Mouse (Mus musculus) cerebellum, adult 11 months (tissue): ENCODE data around the gene Kcnmb2.

Experiments used
- DNase-seq: peaks from one replicate; pipeline ENCODE4 v3.0.0; 2022

Gene Kcnmb2

DNA sequence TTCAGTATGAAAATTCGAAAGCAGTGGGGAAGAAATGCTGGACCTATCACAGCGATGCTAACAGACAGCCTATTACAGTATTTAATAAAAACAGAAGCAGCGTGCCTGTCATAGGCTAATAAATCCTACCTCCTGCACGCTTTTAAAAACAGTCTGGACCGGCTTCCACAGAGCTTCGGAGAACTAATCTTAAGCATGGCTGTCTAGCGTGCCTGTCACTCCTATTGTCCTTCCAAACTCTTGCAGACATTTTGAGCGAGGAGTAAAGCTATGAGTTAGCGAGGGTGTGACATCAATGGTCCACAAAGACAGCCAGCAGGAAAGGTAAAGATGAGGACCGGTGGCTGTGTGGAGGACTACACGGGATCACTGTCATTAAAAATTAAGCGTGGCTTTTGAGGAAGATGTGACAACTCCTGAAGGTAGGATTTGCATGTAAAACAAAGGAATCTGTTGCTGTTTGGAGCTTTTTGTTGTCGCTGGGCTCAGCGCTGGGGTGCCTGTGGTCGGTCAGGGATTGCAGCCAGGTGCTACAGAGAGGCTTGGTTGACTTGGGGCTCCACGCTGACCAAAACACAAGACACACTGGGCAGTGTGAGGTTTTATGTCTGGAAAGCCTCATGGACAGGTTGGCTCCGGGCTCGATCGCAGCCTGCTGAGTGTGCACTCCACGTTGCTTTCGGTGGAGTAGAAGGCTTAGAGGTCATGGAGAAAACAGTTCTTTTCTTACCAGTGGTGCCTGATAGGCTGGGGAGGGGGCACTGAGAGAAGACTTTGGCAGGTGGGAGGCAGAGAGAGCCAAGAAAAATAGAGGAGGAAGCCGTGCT, at the start of gene Kcnmb2:
Kcnmb2 (plus strand) TSS at position 4 of the 827 bp plus-strand sequence.
- peak; percentile 20 for DNase-seq

DNA sequence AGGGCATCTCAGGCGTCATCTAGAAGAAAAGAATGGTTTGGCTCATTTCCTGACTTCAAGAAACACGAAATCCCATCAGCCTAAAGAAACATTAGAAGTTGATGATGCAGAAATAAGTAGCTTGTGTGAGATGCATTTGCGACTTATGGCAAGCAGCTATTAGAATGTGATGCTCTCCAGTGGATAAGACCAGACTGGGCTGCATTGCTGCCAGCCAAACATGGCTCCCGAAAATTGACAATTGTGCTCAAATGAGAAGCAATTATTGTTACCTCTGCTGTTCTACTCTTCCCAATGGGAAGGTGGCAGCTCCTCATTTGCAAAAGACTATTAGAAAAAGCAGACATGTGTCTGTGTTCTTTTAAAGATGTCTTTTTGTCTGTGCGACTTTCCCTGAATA, 38.8 kb upstream of the Kcnmb2 start:
- DNase-seq, result no peak

DNA sequence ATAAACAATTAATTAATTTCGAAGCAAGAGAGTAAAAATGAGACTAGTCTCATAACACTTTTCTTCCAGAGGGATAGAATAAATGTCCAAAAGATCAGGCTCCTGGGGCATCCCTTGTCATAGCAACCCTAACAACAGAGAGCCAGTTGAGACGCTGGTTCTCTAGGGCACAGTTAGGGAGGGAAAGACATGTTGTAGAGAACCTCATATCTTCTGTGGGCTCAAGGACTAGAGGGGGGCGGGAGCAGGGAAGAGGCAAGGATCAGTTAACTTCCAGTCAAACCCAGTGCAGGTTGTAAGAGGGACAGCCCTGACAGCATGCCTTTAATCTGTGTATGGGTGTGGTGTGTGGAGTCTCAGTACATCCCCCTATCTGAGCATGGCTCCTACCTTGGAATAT, 38.2 kb upstream of the Kcnmb2 start:
- DNase-seq, result no peak

DNA sequence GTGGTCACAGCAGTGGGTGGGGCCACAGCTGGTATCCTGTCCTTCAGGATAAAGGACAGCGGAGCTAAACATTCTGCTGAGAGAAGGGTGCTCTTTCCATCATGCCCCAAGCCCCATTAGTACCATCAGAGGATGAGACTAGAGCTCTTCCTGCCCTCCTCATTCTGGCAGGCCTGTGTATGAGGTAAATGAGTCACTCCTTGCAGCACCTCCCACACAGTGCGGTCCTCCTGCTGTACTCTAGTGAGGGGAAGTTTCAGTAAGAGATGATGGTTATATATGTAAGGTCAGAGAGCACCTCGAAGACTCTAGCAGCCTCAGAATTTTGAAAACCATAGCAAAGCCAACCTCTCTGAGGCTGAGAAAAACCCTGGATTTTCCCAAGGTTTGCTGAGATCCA, 30.8 kb upstream of the Kcnmb2 start:
- DNase-seq, result no peak

DNA sequence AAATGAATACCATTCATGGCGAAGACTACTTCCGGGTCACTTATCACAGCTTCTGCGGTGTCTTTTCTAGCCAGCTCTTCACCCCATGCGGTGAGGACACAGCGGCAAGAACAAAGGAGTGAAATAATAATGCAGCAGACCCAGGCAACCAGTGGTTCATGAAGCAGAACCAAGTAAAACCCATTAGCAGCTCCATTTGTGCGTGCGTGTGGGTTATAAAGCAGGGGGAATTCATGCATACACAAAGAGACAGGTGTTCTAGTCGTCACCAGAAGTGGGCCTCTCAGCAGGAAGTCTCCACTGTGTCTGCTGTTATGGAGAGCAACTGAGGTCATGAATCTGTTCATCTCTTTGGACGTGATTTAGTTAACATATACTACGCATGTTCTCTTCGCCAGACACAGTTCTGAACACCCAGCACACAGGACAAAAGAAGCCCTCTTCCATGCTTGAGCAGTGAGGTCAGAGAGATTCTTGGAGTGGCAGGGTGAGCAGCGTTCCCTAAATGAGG, 19.6 kb upstream of the Kcnmb2 start:
- no peak for DNase-seq

DNA sequence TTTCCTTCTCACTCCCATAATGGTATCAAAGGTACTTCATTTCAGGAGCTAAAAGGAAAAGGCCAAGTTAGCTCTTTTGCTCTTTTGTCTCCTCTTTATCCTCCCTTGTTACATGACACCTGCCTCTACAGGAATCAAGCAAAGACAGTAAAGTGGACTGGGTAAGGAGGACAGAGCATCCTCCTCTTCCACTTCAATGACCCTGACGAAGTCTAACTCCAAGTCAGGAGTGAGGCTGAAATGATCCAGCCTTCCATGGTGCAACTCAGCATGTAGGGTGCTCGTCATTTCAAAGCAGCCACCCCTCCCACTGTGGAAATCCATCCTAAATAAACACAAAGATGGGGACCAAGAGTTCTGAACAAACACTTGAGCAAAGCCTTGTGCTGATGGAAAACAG, 9.7 kb upstream of the Kcnmb2 start:
- no peak for DNase-seq

DNA sequence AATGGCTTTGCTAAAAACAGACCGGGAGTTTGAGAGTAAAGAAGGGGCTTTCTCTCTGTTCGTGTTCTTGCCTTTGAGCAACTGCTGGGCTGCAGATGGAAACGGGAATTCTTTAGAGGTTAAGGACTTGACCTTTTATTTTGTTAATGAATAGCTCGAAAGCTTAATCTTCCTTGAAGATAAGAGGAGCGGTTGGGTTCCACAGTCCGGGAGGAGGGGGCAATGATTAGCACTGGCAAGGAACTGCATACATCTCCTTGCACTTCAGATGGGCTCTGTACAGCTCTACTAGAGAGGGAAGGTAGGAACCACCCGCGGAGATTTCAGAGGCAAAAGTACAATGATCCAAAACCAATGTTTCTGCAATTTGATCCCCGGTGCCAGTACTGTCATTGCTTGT, 1.2 kb downstream of the Kcnmb2 start:
- no peak for DNase-seq

DNA sequence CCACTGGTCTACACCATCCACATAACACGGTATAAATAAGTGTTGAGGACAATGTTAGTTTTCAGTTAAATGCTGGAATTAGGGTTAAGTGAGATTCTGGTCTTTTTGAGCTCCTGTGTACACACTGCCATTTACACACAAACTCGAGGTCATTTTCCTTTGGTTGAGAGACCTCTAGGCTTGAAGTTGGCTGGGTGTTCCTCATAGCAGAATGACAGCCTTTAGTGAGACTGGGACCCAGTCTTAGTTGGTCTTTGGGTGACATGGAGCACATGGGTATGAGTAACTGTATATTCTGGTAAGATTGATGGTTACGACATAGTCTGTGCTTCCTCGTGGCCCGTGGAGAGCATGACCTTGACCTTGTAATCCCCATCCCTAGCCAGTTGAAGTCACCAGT, 1.8 kb downstream of the Kcnmb2 start:
- DNase-seq, result no peak

DNA sequence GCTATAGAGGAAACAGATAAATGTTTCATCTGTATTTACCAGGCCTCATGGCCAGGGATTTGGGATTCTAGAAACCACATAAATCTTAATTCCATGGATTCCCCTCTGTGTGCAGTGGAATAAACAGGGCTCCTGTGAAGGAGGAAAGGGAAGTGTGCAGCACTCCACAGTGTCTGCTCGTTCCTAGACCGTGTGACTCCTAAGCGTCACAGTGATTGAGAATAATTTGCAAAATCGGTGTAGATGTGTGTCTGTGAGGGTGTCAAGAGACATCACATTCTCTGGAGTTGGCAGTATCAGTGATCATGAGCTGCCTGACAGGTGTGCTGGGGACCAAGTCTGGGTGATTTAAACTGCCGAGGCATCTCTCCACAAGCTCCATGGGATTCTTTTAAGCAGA, 8.9 kb downstream of the Kcnmb2 start:
- DNase-seq, result no peak

DNA sequence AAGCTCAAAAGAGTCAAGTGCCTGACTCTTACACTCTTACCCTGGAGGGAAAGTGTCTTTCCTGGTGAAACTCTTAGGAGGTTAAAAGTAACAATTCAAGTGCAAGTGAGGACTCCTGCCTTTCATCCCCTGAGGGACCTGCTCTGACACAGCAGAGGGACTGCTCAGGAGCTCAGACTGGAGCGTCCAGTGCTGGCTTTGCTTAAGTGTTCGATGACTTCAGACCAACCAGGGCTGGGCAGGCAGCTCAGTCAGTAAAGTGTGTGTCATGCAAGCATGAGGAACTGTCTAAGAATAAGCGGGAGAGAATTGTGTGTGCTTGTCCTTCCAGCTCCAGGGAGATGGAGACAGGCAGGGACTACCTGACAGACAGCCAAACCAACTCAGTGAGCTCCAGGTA, 9.4 kb downstream of the Kcnmb2 start:
- no peak for DNase-seq

DNA sequence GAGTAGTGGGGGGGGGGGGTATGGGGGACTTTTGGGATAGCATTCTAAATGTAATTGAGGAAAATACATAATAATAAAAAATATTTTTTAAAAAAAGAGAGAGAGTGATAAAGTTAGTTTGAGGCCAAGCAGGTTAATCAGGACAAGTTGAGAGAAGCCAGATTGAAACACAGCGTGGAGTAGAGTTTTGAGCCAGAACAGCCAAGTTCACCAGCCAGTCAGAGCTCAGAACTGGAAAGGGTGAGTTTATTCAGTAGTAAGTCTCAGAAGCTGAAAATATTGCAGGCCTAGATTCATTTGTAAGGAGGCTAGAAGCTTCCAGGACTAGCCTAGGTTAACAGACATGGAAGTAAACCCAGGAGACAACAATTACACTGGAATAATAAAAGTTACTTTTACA, 26.2 kb downstream of the Kcnmb2 start:
- DNase-seq, result peak; percentile 41

DNA sequence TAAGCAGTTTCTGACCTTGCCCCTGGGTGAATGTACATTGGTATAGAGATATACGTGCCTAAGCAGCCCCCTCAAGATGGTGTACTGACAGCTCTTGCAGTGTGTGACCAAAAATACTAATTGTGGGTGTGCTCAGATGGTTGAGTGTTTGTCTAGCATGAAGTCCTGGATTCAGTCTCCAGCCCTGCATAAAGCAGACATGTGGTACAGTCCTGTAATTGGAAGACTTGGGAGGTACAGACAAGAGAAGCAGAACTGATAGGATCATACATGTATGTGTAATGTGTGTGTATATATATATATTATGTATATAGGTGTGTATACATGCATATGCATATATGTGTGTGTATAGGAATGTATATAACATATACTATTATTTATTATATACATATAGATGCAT, 32.4 kb downstream of the Kcnmb2 start:
- DNase-seq, result no peak

DNA sequence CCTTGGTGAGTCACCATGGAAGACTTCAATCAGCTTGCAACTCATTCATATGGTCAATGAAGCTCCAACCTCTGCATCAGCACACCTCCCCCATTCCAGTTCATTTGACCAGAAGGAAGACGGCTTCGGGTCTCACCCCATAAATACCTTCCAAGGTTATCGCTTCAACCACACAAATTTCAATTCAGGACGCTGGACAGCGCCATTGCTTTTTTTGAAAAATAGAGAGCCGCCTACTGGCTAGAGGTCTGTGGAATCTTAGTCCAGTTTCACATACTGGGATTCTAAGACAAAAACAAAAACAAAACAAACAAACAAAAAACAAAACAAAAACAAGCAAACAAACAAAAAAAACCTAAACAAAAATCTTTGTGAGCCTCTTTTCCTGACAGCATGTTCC, 39.2 kb downstream of the Kcnmb2 start:
- no peak for DNase-seq

DNA sequence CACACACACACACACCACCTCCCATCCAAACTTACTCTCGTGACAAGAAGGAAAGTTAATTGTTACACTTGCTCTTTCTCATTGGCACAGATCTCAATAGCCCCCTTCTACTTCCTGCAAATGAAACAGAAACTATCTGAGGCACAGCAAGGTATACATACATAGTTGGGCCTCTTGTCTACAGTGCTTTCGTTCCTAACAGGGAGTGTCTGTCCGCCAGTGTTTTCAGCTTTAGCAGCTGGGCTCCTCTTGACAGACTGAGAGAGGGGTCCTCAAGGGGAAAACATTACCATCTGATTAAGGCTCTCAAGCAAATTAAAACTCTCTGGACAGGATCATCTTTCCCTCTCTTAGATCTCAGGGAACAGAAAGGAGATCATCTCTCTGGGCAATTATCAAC, 51.9 kb downstream of the Kcnmb2 start:
- DNase-seq, result no peak

DNA sequence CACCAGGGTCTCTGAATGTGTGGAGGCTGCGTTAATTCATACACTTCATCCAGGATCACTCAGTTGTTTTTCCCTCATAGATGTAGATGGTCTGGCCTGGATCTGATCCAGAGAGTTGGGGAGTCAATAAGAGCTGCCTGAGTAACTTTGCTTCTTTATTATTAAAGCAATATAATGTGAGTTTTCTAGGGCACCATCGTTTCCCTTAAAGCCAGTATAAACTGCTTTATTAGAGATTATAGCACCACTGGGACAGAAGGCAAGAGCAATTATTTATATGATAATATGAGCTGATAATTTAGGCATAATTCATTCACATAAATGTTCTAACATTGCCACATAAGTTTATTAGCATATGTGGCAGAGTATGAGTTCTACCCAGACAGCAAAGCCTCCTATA, 52.7 kb downstream of the Kcnmb2 start:
- no peak for DNase-seq

DNA sequence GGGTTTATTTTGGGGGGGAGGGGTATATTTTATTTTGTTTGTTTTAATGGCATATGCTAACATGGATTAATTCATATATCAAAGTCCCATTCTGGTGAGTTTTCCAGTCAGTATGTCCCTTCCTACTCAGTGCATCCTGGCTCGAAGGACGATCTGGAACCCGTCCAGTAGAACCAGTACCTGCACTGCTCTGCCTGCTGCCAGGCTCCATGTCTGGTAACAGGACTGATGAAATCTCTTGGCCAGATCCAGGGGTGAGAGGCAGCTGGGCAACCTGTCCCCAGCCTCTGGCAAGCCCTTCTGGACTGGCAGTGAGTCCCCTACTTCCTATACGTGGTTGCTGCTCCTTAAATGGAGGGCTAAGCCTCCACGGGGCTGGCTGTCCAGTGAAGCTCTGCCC, 57.5 kb downstream of the Kcnmb2 start:
- peak; percentile 38 for DNase-seq

DNA sequence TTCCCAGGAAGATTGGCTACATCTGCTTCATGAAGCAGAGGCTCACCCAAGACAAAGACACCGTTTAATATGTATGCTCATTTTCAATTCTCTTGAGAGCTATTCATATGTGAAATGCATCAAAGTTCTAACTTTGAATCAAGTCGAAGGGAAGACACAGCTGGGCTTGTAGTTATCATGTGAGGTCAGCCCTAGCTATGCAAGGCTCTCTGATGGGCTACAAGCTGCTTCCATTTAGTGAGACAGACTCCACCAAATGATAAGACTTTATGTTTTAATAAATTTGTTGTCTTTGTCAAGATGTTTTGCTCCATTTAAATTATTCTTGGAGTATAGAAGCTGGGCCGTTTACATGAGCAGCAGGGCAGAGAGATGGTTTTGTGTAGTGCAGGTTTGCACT, 58.9 kb downstream of the Kcnmb2 start:
- no peak for DNase-seq

DNA sequence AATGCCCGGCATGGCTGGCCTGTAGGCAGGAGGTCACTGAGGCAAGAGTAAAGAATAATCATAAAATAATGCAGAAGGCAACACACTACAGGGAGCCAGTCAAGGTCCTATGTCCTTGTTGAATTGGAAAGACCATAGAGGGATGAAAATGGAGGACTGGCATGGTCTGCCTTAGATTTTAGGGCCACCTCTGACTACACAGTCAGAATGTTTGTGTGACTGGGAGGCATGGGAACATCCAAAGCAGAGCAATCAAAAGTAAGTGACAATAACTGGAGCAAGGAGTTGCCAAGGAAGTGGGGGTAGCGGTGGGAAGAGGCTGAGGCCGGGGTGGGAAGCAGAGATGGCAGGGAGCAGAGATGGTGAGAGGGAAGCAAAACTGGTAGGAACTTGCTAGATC, 60.8 kb downstream of the Kcnmb2 start:
- no peak for DNase-seq

DNA sequence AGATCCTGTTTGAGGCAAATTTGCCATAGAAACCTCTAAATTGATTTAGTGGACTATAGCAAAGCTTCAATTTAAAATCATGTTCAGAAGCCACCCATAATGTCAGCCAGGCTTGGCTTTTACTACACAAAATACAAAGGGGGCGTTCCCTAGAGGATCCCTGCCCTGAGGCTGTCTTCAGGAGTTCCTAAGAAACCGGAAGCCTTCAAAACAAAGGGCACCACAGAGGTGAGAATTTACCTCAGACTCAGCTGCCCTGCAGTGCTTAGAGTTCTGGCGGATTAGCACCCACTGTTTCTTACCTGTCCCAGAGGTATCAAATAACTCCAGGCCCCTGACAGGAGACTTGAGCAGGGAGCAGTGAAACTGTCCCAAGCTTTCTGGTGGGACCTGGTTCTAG, 77.4 kb downstream of the Kcnmb2 start:
- no peak for DNase-seq

DNA sequence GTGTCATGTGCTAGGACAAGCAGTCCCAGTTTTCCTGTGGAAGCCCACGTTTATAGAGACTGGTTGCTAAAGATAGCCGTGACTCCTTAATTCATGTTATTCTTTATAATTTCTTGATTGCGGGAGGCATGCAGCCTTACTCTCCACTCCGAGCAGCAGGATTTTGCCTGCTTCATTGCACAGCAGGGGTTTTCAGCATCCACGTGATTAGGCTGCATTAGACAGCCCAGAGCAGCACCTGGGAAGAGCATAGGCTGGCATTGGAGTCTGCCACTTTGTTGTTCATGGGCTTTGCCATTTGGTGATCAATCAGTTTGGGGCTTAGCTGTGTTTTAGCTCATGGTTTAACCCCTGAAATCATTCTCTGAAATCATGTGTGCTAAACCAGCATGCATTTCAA, 80.1 kb downstream of the Kcnmb2 start:
- DNase-seq, result no peak

DNA sequence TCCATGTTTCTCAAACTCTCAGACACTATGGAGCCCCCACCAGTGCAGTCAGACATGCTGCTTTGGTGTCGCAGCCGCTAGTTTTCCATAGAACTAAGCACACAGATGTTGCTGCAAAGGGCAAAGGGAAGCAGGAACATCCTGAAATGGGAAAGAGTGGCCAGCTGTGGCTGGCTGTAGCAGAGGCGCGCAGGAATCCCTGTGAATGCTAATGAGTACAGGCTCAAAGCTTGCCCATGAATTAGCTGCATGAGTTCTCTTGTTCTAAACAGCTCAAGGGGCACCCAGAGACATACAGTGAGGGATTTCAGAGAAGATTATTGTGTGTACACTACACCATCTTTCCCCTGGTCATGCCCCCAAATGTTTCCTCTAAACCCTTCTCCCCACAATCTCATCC, 82.8 kb downstream of the Kcnmb2 start:
- no peak for DNase-seq

DNA sequence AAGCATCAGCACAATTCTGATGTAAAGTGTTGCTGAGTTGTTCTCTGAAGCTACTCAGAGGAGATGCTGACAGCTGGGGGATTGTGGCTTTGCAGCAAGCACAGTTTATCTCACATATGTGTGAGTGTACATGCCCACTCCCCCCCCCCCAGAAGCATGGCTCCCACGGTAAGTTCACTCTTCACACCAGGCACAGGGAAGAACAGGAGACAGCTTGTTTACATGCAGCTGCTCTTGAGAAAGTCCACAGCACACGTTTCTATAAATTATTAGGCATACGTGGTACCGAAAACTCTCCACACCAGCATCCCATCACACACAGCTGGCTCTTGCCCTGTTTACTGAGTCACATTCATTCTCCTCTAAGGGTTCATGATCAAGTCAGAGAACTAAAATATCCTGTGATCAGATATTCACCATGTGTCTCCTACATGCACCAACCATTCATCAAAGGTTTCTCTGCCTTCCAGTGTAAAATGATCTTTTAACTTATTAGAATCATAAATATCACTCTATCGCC, 89.3 kb downstream of the Kcnmb2 start:
- DNase-seq, result no peak

DNA sequence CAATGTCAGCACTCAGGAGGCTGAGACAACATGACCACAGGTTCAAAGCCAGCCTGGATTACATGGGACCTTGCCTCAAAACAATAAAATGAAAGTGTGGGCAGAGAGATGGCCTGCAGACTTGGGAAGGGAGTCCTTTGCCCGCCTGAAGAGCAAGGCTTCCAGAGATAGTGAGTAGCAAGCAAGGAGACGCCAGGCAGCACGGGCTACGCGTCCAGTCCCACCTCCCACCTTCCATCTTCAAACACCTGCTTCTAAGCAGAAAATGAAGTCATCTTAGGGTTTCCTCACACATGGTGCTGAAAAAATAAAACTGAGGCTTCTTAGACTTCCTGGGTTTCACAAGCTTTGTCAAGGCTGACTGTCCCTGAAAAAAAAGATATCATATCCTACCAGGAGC, 109.3 kb downstream of the Kcnmb2 start:
- no peak for DNase-seq

DNA sequence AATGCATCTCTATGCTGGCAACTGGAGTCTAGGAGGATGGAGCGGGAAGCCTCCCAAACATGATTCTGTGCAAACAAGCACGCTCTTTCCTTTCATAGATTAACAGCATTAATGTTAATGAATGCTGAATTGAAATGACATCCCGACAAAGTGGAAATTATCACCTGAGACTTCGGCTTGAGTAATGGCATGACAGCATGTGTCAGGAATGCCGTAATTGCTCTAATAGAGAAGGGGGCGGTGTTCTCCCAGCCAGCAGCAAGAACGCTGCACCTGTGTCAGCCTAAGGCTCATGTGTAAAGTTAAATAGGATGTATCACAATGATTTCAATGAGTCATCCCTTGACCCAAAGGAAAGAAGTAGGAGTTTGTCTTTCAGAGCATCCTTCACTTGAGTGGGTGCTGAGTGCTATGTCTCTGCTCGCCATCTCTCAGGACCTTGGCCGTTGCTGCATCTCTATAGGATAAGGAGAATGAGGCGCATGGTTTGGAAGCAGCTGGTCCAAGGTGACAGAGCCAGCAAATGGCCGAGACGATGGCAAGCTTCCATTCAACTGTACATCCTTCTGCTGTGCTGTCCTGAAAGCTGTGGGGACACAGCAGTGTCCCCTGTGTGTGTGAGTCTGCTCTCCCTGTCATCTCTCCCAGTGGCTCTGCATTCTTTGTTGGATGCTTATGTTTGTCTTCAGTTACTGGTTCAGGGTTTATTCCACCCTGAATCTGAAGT, 110.1 kb downstream of the Kcnmb2 start:
- peak; percentile 17 for DNase-seq
